ENCODE assay signal across 21 mouse cellular contexts in the genomic region with DNA sequence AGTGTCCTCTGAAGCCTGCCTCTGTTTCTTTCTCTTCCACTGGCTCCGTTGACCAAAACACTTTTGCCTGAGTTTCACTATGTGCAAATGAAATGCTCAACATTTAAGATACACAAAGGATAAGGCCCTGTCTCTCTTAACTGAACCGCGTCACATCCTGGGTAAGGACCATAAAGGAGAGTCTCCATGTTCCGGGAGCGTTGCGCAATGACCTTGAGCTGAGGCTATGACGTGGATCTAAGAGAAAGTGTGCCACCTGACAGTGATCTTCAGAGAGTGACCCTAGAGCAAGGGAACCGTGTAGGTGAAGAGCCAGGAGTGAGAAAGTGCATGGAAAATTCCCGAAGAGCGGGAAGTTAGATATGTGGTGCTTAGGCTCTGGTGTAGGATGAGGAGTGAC. TPM values are rescaled to one million over a fixed set of nuclear protein-coding genes. Genes with fewer than 3 reads are reported as not detected.
"Had no signal": no experiment of that assay in that cellular context is flagged by ENCODE, and none has a peak within 500 bp of the region (broad histone marks: within the 10 kb centered on the region; RNA-seq: fewer than 3 reads in every experiment).

No protein-coding gene starts in this region.

- ATAC-seq: lung, postnatal 0 days; midbrain, embryonic 13.5 days; midbrain, embryonic 15.5 days had no signal

- H3K4me3 ChIP-seq: lung, embryonic 15.5 days; megakaryocyte, embryonic 14.5 days; midbrain, embryonic 13.5 days; midbrain, embryonic 15.5 days; neural tube, embryonic 13.5 days; neural tube, embryonic 15.5 days had no signal

- H3K36me3 ChIP-seq: lung, embryonic 15.5 days; midbrain, embryonic 13.5 days; midbrain, embryonic 15.5 days; neural tube, embryonic 13.5 days; neural tube, embryonic 15.5 days had no signal

- H3K4me1 ChIP-seq: midbrain, embryonic 15.5 days had no signal

- H3K9me3 ChIP-seq: lung, embryonic 15.5 days; megakaryocyte, embryonic 14.5 days; midbrain, embryonic 13.5 days; midbrain, embryonic 15.5 days; neural tube, embryonic 13.5 days; neural tube, embryonic 15.5 days had no signal

- H3K27ac ChIP-seq: lung, embryonic 15.5 days; macrophage; midbrain, embryonic 13.5 days; midbrain, embryonic 15.5 days; neural tube, embryonic 13.5 days; neural tube, embryonic 15.5 days had no signal

- DNase-seq: lung, adult 2 months; lung, postnatal 14 days; lung, postnatal 36 days; retina, postnatal 1 day; right cerebral cortex, adult 18-20 months; right cerebral cortex, postnatal 25 days; right cerebral cortex, postnatal 4 days; spleen, adult 18-20 months; thymus, adult 18-20 months; thymus, postnatal 14 days; thymus, postnatal 36 days had no signal

- H3K27me3 ChIP-seq: lung, embryonic 15.5 days; midbrain, embryonic 13.5 days; midbrain, embryonic 15.5 days; neural tube, embryonic 13.5 days; neural tube, embryonic 15.5 days had no signal

RNA-seq across cellular contexts. Expression of gene Slc12a8, which starts 49.3 kb away (rescaled TPM):
- total RNA-seq: megakaryocyte progenitor cell, adult 5-6 weeks; monocyte, adult 5-6 weeks had no signal
- polyA plus RNA-seq: macrophage had no signal
